Mouse (Mus musculus) midbrain, embryonic 13.5 days (tissue): Measurements from ENCODE around the gene Zbtb8os. TPM values are rescaled to one million over a fixed set of nuclear protein-coding genes. Genes with fewer than 3 reads are reported as not detected.
A peak's percentile ranks its signal among the peaks of the same experiment; 100 is the strongest.

Experiments used
- ATAC-seq: fragments of 200-750 bp; cut with Nextera tagmentation; 2 replicates; pipeline ENCODE4 v1.8.0; 2017; ENCODE audit warnings: mild to moderate bottlenecking, moderate TSS enrichment, moderate library complexity
- H3K27ac ChIP-seq: fragments of 300-500 bp; sonication (generic); 2 replicates; pipeline ENCODE4 v1.5.1; 2015; ENCODE audit warnings: inconsistent platforms, mild to moderate bottlenecking, moderate library complexity
- H3K27me3 ChIP-seq: fragments of 300-500 bp; sonication (generic); 2 replicates; pipeline ENCODE4 v1.6.1; 2015; ENCODE audit warnings: mild to moderate bottlenecking, inconsistent platforms
- H3K36me3 ChIP-seq: fragments of 300-500 bp; sonication (generic); 2 replicates; pipeline ENCODE4 v1.6.1; 2015; ENCODE audit warnings: mild to moderate bottlenecking, inconsistent platforms
- H3K4me1 ChIP-seq: fragments of 300-500 bp; sonication (generic); replicated peaks from 2 replicates; pipeline ENCODE4 v1.6.1; 2015; ENCODE audit warnings: inconsistent platforms
- H3K4me2 ChIP-seq: fragments of 300-500 bp; sonication (generic); replicated peaks from 2 replicates; pipeline ENCODE4 v1.6.1; 2015; ENCODE audit warnings: moderate library complexity, mild to moderate bottlenecking, inconsistent platforms
- H3K4me3 ChIP-seq: fragments of 300-500 bp; sonication (generic); replicated peaks from 2 replicates; pipeline ENCODE4 v1.5.1; 2015; ENCODE audit warnings: mild to moderate bottlenecking, inconsistent platforms
- H3K9ac ChIP-seq: fragments of 300-500 bp; sonication (generic); replicated peaks from 2 replicates; pipeline ENCODE4 v1.6.1; 2015; ENCODE audit warnings: mild to moderate bottlenecking, inconsistent platforms
- H3K9me3 ChIP-seq: fragments of 300-500 bp; sonication (generic); 2 replicates; pipeline ENCODE4 v1.6.1; 2016; ENCODE audit warnings: mild to moderate bottlenecking, inconsistent platforms
- WGBS: fragments of 180-500 bp; shearing (Covaris S2); methylation state at CpG from one replicate; pipeline ENCODE4 v1.1.7; 2015; 5-methylcytosine and 5-hydroxymethylcytosine counted together
- polyA plus RNA-seq: library from polyadenylated mRNA; unstranded; fragments of >200 nt; fragmentation: Nextera tagmentation; extraction: Ambion mirVana; gene quantifications from 2 replicates; pipeline ENCODE4 v1.2.1, GENCODE M21; 2015

The Zbtb8os gene
- 28.0 and 32.2 TPM in 2 replicates for polyA plus RNA-seq

GRCm38 (mm10) chr4:129335216-129336074 lies at the start of gene Zbtb8os, which contains the start of gene Rbbp4:
Gene Zbtb8os (plus strand): TSS chr4:129335695.
Gene Rbbp4 (minus strand): TSS chr4:129335370.
- Histone ChIP-seq H3K27ac (peak within 1 kb of the TSS; percentile 99), H3K4me2 (peak within 1 kb of the TSS; percentile 77), H3K27me3 (no peaks in the 10 kb centered on the region), H3K36me3 (peaks cover 16% of the 10 kb centered on the region), H3K9ac (peak within 1 kb of the TSS; percentile 96), H3K9me3 (no peaks in the 10 kb centered on the region), H3K4me1 (peaks cover 52% of the 10 kb centered on the region), H3K4me3 (peak within 1 kb of the TSS; percentile 96)
- WGBS, result under 1% methylated on average over 66 of the region's 73 CpGs
- ATAC-seq, result peak; percentile 98

DNA sequence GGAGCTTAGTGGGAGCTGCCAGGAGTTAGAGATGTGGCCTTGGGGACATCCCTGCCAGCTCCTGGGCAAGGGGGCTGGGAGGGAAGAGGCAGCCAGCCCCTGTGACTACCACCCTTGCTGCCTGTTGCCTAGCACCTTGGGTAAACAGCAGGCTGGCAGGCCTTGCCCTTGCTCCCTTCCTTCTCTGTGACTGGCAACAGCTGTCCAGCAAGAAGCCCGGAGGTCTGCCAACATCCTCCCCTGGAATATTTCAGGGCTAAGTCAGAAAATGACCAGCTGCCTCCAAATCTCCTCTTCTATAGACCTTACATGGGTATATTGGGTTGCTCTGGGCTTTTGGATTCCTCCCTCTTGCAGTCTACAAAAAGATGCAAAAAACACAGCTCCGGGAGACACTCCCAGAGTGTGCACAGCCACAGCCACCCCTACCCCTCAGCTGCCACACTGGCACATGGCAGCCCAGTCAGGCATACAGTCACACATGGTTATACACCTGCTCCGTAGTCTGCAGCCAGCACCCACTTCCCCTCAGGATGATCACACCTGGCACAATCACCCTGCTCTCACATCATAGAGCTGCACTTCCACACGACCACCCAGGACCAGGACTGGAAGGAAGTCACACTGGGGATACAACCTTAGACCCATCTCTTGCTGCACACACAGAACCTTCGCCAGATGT lies 49.4 kb upstream of the Zbtb8os start:
- Histone ChIP-seq H3K36me3 (no peaks in the 10 kb centered on the region), H3K4me2 (peak overlapping the region; percentile 87), H3K9ac (no peak overlapping the region), H3K4me1 (peaks cover 25% of the 10 kb centered on the region), H3K27ac (no peak overlapping the region), H3K27me3 (peaks cover 26% of the 10 kb centered on the region), H3K4me3 (no peak overlapping the region), H3K9me3 (no peaks in the 10 kb centered on the region)
- 0 out of 2 replicates have a peak, but pooled peaks have one; percentile 34 for ATAC-seq
- WGBS, result 70% methylated on average over 5 of the region's 5 CpGs

GRCm38 (mm10) chr4:129286683-129287471 lies 48.6 kb upstream of the Zbtb8os start:
- no peaks in the 10 kb centered on the region for H3K36me3 ChIP-seq
- no peak overlapping the region for H3K27ac ChIP-seq
- H3K4me1 ChIP-seq, result peaks cover 25% of the 10 kb centered on the region
- H3K9ac ChIP-seq, result peak overlapping the region; percentile 74
- WGBS, result 2% methylated on average over 27 of the region's 28 CpGs
- peak; percentile 43; the same call in 1 of the 2 replicates for ATAC-seq
- no peaks in the 10 kb centered on the region for H3K9me3 ChIP-seq
- peaks cover 26% of the 10 kb centered on the region for H3K27me3 ChIP-seq
- peak overlapping the region; percentile 47 for H3K4me3 ChIP-seq
- peak overlapping the region; percentile 87 for H3K4me2 ChIP-seq

DNA sequence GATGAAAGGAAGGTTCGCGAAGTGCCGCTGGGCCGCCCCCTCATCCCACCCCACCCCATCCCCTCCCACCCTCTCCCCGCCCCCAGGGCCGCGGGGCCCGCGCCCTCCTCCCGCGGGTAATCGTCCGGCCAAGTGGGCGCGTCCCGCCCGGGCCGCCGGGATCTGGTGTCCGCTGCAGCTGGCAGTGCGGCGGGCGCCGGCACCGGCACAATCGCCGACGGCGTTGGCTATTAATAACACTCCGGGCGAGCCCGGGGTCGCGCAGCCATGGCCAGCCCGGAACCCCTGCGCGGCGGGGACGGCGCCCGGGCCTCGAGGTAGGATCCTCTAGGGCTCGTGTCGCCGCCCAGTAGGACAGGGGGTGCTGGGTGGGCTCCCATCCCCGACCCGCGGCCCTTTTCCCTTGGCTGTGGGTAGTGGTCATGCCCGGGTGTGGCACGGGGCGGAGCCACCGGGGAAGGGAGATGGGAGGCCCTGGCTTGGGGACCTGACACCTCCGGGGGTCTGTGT lies 48.0 kb upstream of the Zbtb8os start, which contains the start of gene Sync:
TSS of gene Sync (plus strand) at position 146 of the 510 bp plus-strand sequence.
- Histone ChIP-seq H3K4me2 (peak within 1 kb of the TSS; percentile 87), H3K27ac (no peak within 1 kb of the TSS), H3K9ac (peak within 1 kb of the TSS; percentile 74), H3K36me3 (no peaks in the 10 kb centered on the region), H3K4me3 (peak within 1 kb of the TSS; percentile 47), H3K27me3 (peaks cover 26% of the 10 kb centered on the region), H3K9me3 (no peaks in the 10 kb centered on the region), H3K4me1 (peaks cover 25% of the 10 kb centered on the region)
- WGBS, result under 1% methylated on average over 44 of the region's 53 CpGs
- ATAC-seq, result peak; percentile 72

GRCm38 (mm10) chr4:129288067-129288466 lies 47.4 kb upstream of the Zbtb8os start:
- no peaks in the 10 kb centered on the region for H3K36me3 ChIP-seq
- ATAC-seq, result no peak
- peaks cover 25% of the 10 kb centered on the region for H3K4me1 ChIP-seq
- no peaks in the 10 kb centered on the region for H3K9me3 ChIP-seq
- peaks cover 26% of the 10 kb centered on the region for H3K27me3 ChIP-seq
- WGBS, result 31% methylated on average over 3 of the region's 3 CpGs
- peak overlapping the region; percentile 47; the same call in 1 of the 2 replicates for H3K4me3 ChIP-seq
- no peak overlapping the region for H3K9ac ChIP-seq
- no peak overlapping the region for H3K27ac ChIP-seq
- H3K4me2 ChIP-seq, result peak overlapping the region; percentile 87

- no peak overlapping the region for H3K27ac ChIP-seq
- peaks cover 27% of the 10 kb centered on the region for H3K27me3 ChIP-seq
- no peaks in the 10 kb centered on the region for H3K9me3 ChIP-seq
- 93% methylated on average over 8 of the region's 8 CpGs for WGBS
- no peak overlapping the region for H3K4me2 ChIP-seq
- no peaks in the 10 kb centered on the region for H3K36me3 ChIP-seq
- no peak for ATAC-seq
- no peak overlapping the region for H3K9ac ChIP-seq
- H3K4me1 ChIP-seq, result peaks cover 25% of the 10 kb centered on the region
- H3K4me3 ChIP-seq, result no peak overlapping the region
Measured at GRCm38 (mm10) chr4:129289671-129290070, 45.8 kb upstream of the Zbtb8os start.

- 65% methylated on average over 7 of the region's 7 CpGs for WGBS
Measured at GRCm38 (mm10) chr4:129292831-129293230, 42.7 kb upstream of the Zbtb8os start.

GRCm38 (mm10) chr4:129293702-129294101 lies 41.8 kb upstream of the Zbtb8os start:
- H3K4me1 ChIP-seq, result peaks cover 8% of the 10 kb centered on the region
- 34% methylated on average over 16 of the region's 16 CpGs for WGBS
- H3K9me3 ChIP-seq, result no peaks in the 10 kb centered on the region
- H3K9ac ChIP-seq, result no peak overlapping the region
- H3K27me3 ChIP-seq, result peaks cover 5% of the 10 kb centered on the region
- no peak overlapping the region for H3K4me3 ChIP-seq
- H3K27ac ChIP-seq, result no peak overlapping the region
- no peaks in the 10 kb centered on the region for H3K36me3 ChIP-seq
- ATAC-seq, result no peak
- no peak overlapping the region for H3K4me2 ChIP-seq

More at GRCm38 (mm10) chr4:129292831-129293230, 42.7 kb upstream of the Zbtb8os start:
- Histone ChIP-seq H3K9ac (no peak overlapping the region), H3K4me3 (no peak overlapping the region), H3K9me3 (no peaks in the 10 kb centered on the region), H3K36me3 (no peaks in the 10 kb centered on the region), H3K27me3 (peaks cover 13% of the 10 kb centered on the region), H3K4me1 (peaks cover 7% of the 10 kb centered on the region), H3K4me2 (no peak overlapping the region), H3K27ac (no peak overlapping the region)
- no peak for ATAC-seq

- Histone ChIP-seq H3K27me3 (peaks cover 3% of the 10 kb centered on the region; the same call in 1 of the 2 replicates), H3K4me1 (peaks cover 15% of the 10 kb centered on the region), H3K9me3 (no peaks in the 10 kb centered on the region), H3K4me2 (no peak overlapping the region), H3K9ac (no peak overlapping the region), H3K4me3 (no peak overlapping the region), H3K27ac (no peak overlapping the region), H3K36me3 (no peaks in the 10 kb centered on the region)
- 85% methylated on average over 2 of the region's 2 CpGs for WGBS
- ATAC-seq, result no peak
Measured at GRCm38 (mm10) chr4:129295188-129295587, 40.3 kb upstream of the Zbtb8os start.

DNA sequence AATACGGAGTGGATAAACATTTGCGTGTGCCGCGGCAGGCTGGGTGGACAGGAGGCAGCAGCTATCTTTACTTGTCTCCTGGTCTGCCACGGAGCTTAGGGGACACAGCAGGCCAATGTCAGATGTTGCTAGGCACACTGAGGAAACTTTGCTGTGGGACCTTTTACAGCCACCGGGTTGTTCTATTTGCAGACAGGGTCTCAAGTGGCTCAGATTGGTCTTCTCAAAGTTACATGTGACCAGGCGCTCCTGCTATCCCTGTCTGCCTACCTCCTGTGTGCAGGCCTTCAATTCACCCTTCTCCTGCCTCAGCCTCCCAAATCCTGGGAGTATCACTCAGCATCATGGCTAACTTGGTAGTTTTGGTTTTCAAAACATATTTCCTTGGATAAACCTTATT lies 39.4 kb upstream of the Zbtb8os start:
- no peak for ATAC-seq
- WGBS, result 92% methylated on average over 7 of the region's 7 CpGs
- Histone ChIP-seq H3K27me3 (peaks cover 3% of the 10 kb centered on the region; the same call in 1 of the 2 replicates), H3K4me2 (no peak overlapping the region), H3K4me1 (peaks cover 15% of the 10 kb centered on the region), H3K27ac (no peak overlapping the region), H3K9ac (no peak overlapping the region), H3K36me3 (no peaks in the 10 kb centered on the region), H3K4me3 (no peak overlapping the region), H3K9me3 (no peaks in the 10 kb centered on the region)

DNA sequence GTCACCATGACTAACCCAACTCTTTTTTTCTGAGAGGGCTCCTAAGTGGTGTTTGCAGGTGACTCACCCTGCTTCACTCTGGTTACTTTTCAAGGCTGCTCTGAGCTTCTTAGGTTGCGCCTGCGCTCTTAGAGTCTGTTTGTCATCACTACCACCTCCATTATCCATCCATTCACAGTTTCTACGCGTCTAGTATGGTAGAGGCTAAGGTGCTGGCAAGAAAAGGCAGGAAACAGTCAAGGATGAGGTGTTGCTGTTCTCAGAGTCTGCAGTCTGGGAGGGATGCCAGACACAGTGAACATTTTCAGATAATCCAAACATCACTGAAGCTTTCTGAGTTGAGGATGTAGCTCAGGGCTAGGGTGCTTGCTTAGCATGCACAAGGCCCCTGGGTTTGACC lies 37.8 kb upstream of the Zbtb8os start:
- no peak overlapping the region for H3K27ac ChIP-seq
- H3K36me3 ChIP-seq, result no peaks in the 10 kb centered on the region
- H3K4me1 ChIP-seq, result peaks cover 15% of the 10 kb centered on the region
- no peak overlapping the region for H3K4me3 ChIP-seq
- no peak for ATAC-seq
- H3K27me3 ChIP-seq, result peaks cover 3% of the 10 kb centered on the region; the same call in 1 of the 2 replicates
- no peak overlapping the region for H3K4me2 ChIP-seq
- H3K9ac ChIP-seq, result no peak overlapping the region
- WGBS, result 93% methylated on average over 4 of the region's 4 CpGs
- no peaks in the 10 kb centered on the region for H3K9me3 ChIP-seq
